Mouse (Mus musculus): ENCODE measurements around the gene Gm21637. TPM values are rescaled to one million over a fixed set of nuclear protein-coding genes. Genes with fewer than 3 reads are reported as not detected.
"Not testable (repeated sequence)": the region's sequence is repeated elsewhere in the genome, so short reads cannot be mapped to it uniquely, and the experiment has no call there.

Gene Gm21637
- not detected for total RNA-seq (2021)
- long read RNA-seq, experiment 1: 0 reads
- long read RNA-seq, experiment 2: 0 reads

GRCm38 (mm10) chrX:31961744-31962143, at the start of gene Gm21637:
TSS of gene Gm21637 (plus strand) at chrX:31962044.
- intact Hi-C loops (cut with DNase I); DNase-seq (ENCODE audit: low spot score in 2 of 2): not testable (repeated sequence)

Other genes starting within 250 kb of the Gm21637 start
- gene Btbd35f25, start 244.9 kb upstream of the Gm21637 start, total RNA-seq (2021): not detected
- gene Btbd35f22, start 85.8 kb downstream of the Gm21637 start, total RNA-seq (2021): not detected